Mouse (Mus musculus) 416B (cell line): ENCODE results near the gene Eipr1.

Source experiments
- DNase-seq: peaks from one replicate; pipeline ENCODE4 v3.0.0; 2011; ENCODE audit warnings: low read depth

Gene Eipr1

DNA sequence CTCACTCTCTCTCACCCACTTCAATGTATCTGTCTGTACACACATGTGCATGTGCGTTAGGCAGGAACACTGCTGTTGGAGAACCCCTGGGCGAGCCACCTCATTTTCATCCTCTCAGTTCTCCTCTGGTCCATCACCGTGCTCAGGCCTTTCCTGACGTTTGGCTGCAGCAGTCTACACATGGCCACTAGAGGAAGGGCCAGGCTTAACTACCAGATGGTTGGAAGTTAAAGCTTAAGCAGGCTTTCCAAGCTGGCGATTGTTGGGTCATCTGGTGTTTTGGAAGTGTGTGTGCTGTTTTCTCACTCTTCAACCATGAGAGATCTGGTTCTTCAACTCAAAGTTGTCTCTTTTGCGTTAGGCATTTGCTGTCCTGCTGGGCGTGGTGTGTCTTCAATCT, 71.9 kb downstream of the Eipr1 start:
- DNase-seq: no peak

DNA sequence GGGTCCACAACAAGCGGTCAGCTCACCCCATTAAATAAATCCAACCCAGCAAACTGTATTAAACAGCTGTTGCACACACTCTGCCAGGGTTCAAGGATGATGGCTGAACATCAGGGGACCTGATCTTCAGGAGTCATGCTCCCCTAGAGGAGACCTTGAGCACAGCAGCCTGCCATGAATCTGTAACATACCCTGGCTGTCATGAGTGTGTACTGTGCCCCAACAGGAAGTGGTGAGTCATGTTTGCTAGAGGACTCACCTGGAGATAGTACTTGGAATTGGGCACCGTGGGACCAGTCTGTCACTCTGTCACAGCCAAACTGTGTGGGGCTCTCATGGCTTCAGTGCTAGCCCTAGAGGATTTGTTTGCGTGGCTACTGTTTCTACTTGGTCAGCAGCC, 77.9 kb downstream of the Eipr1 start:
- DNase-seq: peak; percentile 41

DNA sequence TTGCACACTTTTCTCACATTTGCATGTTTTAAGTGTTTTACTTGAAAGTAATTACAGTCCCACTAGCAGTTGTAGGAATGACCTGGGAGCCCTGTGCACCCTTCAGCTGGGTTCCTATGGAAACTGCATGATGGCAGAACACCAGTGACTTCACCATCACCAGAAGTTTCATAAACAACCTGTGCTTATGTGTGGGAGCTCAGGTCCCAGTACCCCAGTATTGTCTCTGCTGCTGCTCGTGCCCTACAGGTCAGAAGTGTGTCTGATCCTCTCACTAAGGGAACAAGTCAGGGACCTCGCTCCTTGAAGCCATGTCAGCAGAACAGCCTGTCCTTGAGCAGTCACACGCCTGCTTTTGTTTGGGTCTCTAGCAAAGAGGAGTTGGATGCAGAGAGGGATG, 78.9 kb downstream of the Eipr1 start:
- DNase-seq: peak; percentile 17

DNA sequence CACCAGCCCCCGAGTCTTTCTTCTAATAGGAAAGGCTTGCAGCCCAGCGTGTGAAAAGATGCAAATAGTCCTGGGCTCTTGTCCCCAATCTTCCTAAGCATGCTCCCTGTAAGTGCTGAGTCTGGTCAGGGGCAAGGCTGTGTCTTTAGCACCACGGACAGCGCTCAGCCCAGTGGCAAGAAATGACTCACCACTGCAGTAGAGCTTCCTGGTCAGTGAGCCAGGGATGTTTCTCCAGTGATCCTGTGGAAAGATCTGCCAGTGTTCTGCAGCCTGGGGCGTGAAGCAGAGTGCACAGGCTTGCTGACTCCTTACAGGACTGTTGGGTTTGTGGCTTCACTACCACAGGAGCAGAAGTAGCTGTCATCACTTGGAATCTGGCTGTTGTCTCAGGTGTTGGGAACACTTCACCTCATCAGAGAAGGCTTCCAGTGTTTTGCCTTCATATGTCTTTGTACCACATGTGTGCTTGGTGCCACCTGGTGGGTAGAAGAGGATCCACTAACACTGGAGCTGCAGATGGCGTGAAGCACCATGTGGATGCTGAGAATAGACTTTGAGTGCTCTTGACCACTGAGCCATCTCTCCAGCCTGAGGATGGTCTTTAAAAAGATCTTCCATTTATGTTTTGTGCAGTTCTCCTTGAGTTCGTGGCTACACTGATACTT, 79.6 kb downstream of the Eipr1 start:
- DNase-seq: peak; percentile 80

DNA sequence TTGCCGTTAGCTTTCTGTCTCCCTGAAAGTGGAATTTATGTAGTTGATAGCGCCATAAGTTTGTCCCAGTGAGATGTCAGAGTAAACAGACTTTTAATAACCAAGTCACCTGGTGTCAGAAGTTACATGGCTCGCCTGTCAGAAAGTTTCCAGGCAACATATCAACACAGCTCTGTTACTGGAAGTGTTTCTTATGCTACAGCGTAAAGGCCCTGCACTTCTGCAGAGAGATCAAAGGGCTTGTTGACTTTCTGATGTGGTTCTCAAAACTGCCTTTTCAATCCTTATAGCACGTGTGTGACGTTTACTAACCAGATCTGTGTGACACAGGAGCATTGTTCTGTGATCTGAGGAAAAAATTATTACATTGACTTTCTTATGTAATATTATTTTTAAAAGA, 82.7 kb downstream of the Eipr1 start:
- no peak for DNase-seq

DNA sequence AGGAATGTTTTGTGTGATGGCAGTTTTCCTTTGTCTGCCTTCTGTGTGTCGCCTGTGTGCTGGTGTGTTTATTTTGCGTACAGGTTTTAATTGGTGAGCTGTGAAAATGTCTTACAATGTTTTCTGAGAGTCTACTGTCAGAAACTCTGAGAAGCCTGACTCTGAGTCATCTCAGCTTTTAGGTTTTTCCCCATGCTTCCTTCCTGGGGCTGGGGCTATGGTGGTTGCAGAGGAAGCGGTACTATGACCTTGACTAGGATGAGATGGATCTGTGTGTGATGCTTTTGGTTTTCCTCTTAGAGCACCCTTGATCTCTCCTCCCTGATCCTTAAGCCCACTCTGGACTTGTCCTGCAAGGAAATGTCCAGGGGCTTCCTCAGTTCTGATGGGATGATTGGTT, 84.1 kb downstream of the Eipr1 start:
- peak; percentile 46 for DNase-seq

DNA sequence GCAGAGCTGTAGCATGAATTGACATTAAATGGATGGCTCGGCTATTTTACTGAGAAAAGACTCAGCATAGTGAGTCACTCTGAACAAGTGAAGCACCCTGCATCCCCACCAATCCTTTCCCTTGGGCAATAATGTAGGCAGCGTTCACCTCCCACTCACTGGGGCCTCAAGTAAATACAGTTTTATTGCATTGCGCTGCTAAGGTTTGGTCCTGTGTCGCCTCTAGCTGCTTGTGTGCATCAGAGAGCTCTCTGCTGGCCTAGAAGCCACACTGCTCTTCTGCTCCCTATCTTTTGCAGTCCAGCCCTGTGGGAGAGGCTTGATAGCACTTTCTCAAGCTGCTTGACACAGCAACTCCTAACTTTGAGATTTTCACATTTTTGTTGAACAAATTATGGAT, 86.7 kb downstream of the Eipr1 start:
- DNase-seq: no peak

DNA sequence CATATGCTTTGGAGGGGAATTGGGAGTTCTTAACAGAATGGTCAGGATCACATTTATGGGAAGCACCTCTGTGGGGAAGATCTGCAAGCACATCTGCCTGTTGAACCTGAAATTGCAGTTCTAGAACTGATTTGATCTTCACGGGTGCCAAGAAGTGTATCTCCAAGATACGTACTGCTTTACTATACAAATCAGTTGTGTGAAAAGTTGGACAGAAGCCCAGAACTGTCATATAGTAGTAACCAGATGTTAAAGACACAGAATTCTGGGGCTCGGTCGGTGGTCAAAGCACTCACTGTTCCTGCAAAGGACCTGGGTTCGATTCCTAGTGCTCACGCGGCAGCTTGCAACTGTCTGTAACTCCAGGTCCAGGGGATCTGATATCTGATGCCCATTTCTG, 87.4 kb downstream of the Eipr1 start:
- no peak for DNase-seq

DNA sequence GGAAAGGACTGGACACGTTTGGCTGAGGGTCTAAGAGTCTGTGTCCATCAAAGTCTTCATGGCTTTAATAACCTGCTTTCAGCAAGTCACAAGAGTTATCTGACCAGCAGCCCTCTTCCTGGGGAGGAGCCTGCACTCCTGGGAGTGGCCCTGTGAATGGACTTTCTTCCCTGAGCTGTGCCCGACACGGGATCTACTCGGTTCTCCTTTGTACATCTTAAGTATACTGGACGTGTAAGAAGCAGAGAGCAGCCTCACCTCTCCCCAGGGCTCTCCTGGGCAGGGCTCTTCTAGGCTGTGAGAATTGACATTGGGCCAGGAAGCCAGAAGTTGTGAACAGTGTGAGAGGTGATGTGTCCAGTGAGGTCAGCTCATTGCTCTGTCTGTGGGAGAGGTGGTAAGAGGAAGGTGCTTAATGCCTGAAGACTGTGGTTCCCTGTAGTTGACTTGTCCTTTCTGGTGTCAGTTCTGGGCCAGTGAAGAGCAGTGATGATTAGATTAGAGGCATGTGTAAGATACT, 89.6 kb downstream of the Eipr1 start:
- DNase-seq: no peak

DNA sequence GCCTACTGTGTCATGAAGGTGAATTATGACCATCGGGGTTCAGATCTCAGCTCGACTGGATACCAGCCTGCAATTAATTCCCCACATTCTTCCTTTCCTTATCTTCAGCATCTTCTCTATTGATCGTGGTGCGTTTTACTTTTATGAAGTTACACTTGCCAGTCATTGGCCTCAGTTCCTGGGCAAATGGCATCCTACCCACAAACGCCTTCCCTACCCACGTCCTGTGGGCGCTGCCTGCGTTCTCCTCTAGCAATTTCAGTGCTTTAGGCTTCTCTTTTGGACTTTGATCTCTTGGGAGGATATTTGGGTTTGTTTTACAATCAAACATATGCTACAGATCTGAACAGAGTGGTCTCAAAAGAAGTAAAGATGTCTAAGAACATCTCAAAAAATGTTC, 94.2 kb downstream of the Eipr1 start:
- peak; percentile 30 for DNase-seq

DNA sequence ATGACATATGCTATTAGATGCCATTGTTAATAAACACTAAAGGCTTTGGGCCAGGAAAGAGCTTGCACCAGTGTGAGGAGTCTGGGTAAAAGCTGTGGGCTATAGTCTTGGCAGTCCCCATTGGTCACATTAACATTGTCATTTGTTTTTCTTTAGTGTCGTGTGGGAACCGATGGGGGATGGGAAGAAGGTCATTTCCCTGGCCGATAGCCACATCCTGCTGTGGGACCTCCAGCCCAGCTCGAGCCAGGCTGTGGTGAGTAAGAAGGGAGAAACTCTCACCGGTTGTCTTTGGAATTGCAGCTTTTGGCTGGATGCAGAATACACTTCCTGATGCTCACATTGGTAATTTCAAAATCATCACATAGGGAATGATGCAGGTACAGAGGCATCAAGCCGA, 95.8 kb downstream of the Eipr1 start:
- peak; percentile 63 for DNase-seq

DNA sequence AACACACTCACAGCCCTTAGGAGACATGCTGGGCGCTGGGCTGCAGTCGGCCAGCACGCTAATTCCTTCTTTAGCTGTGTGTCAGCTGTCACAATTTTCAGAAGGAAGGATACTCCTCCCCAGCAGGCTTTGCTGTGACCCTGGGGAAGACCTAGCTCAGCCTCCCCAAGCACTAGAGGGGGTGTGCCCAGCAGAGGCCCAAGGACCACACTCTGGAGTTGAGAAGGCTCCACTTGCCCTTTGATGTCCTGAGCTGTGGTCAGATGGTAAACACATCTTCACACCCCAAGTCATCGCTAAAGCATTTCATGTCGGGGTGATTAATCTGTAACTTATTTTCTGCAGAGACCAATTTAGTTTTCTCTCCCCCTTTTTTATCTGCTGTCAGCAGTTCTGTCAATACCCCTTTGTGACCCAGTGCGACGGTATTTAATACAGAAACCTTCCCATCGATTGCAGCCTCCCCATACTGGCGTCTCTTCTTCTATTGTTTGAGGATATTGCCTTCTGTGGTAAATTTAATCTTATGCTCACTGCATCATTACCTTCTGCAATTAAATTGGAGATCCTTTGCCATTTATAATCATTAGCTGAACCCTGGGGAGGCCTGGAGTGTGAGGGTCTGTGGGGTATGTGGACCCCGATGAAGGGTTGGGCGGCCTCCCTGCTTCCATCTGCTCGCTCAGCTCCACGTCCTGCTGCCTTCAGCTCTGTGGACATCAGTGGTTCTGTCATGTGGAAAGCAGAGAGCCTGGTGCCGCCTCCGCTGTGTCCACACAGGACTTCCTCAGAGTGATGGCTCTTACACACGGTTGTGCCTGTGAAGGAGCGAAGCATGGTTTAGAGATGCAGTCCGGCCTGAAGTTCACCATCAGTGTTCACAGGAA, 97.4 kb downstream of the Eipr1 start:
- no peak for DNase-seq

DNA sequence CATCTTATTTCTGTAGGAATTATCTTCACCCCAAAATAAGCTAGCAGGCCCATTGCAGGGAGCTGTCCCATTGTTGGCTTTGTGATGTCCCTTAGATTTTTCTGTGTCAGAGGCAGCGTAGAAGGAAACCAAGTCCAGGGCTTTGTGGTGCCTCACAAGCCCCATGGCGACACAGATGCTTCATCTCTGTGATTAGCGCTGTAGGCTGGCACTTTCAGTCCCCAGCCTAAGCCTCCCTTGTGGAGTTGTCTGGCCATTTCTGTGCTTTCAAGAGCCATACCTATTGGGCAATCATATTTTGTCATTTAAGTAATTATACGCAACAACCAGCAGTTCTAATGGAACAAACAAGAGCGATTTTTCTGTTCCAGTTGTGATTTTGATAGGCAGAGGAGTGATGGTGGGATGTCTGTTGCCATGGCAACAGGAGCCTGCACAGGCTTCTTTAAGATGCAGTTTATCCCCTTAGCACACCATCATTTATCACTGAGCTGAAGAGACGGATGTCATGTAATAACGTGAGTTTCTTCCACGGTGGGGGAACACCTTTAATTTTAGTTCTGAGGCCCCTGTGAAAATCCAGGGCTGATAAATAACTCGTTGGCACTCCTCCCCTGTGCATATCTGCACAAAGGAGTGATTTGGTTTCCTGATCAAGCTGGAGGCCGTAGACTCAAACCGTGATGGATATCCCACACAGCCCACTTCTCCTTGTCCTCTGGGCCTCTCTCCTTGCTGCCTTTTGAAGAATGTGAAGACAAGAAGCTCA, 108.1 kb downstream of the Eipr1 start:
- no peak for DNase-seq

DNA sequence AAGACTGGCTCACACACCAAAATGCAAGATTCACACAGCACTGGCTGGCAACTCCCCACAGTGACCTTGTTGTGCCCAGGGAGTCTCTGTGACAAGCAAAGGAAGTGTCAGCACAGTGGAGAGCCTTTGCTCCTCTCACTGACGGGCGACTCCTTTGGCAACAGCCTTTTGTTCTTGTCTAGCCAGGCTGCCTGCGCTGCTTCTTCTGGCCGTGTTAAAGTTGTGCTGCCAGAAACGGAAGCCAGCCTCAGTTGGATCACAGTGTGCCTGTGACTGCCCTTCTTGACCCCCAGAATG, 108.6 kb downstream of the Eipr1 start:
- no peak for DNase-seq

DNA sequence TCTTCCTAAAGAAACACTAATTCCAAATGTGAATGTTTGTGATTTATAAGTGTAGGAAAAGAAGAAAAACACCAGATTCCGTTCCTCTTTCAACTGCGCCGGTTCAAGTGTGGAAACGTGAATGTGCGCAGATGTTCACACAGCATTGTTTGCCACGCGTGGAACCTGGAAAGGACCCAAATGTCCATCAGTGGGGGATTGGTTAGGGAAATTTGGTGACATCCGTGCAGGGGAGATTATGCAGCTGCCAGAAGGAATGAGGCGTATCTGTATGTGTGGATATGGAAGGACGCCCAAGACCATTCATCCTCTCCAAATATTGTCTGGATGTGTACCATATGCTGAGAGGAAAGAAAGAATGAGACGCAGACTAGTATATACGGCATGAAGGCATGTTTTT, 111.7 kb downstream of the Eipr1 start:
- DNase-seq: no peak

DNA sequence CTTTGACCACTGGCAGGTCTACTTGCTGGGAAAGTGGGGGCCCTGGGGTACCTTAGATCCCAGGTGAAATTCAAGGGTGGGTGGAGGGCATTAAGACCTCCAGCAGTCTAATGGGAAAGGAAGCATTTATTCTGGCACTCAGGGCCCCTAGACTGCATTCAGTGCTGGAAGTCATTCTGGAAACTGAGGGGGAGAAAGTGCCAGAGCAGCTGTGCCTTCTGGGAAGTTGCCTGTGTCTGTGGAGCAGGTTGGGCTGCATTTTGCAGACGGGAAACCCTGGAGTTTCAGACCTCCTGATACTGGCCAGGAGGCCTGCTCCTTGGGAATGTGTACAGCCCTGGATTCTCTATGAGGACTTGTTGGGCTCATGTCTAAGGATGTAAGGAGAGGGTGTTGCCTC, 114.5 kb downstream of the Eipr1 start:
- no peak for DNase-seq

DNA sequence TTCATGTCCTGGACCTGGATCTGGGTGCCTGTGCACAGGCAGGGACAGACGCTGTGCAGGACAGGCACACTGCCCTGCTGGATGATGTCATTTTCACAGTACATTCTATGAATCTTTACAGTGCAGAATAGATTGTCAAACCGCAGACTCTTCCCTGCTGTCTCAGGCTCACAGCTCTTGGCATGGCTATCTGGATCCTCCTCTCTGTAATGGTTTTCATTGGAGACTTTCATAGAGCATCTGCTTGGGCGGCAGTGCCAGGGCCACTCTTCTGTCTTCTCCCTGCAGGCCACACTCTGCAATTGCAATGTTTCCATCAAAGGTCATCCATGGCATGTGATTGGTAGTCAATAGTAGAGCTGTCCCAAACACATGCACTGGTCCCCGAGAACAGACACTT, 117.2 kb downstream of the Eipr1 start:
- no peak for DNase-seq

DNA sequence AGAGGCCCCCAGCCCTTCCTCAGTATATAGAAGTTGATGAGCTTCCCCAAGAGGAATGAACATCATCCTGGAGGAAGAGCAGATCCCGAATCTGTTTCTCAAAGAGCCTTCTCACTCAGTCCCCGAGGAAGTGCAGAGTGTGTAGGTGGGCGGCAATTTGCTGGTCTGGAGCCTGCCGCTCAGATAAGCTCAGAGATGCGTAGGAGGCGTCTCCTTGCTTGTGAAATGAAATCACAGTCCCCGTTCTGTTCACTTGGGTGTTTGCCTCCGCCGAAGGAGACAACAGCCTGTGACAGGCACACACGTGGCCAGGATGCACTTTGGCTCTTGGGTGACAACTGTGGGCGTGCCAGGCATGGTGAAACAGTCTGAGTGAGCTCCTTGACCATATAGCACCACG, 120.7 kb downstream of the Eipr1 start:
- no peak for DNase-seq

DNA sequence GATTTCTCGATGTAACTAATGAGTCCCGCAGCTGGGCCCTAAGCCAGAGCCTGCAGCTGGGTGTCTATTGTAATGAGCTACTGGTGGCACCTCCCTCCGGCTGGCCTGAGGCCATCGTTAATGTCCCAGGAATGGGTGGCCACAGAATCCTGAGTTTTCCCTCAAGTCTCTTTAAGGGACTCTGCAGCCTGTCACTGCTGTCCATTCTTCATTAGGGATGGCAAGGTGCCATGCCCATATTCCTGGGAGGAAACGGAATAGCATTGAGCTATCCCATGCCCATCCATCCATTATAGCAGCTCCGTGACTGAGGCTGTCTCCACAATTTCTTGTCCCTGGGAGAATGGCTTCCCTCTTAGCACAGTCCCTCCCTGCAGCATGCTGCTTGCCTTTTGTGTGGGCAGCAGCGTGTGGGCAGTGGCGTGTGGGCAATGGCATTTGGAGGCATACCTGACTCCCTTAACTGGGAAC, 123.2 kb downstream of the Eipr1 start:
- DNase-seq: no peak

DNA sequence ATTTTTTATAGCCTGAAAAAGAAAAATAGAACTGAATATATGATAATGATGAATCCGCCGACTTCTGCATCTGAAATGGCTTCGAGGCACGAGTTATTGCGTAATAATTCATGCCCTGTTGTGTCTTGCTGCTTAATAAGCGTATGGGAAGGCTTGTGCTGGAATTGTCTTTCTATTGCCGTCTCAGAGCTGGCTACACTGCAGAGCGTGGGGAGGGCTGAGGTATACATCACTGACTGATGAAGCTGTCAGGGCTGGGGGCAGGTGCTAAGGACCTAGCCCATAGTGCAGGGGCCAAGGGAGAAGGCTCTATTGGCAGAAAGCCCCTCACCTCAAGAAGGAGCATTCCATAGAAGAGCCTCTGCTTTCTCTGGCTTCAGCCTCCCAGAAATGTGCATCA, 123.9 kb downstream of the Eipr1 start:
- no peak for DNase-seq

DNA sequence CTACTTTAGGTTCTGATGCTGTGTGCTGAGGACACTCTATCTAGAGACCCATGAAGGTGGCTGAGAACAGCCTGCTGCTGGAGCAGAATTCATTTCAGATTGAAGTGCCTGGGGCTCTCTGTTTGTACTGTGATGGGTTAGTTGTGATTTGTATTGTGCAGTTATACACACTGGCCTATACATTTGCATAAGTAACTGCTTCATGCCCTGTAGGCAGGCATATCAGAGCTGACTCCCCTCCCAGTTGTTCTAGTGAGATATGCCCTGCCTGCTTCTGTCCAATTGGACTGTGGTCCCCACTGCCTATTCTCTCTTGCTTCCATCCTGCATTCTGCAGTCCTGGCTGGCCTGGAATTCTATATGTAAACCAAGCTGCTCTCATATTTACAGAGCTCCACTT, 128.9 kb downstream of the Eipr1 start:
- no peak for DNase-seq

DNA sequence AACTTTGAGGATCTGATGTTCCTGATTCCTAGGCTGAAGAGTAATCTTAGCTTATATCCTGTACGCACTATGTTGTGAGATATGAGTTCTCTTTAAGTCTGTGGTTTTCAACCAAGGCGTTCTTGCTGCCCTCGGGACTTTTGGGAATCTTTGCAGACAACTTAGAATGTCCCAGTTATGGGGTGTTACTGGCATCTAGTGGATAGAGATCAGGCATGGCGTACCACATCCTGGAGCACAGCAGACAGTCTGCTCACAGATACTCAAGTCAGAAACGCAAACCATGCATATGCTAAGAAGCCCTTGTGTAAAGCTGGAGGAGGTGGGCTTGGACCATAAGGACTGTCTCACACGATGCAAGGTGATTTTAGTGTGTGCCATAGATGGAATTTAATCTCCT, 136.1 kb downstream of the Eipr1 start:
- DNase-seq: no peak
